Mouse (Mus musculus) limb, embryonic 10.5 days (tissue): ENCODE results near the gene Vasn. TPM values are rescaled to one million over a fixed set of nuclear protein-coding genes. Genes with fewer than 3 reads are reported as not detected.
"Not testable (repeated sequence)": the region's sequence is repeated elsewhere in the genome, so short reads cannot be mapped to it uniquely, and the experiment has no call there.

Experiments used
- DNase-seq: peaks from one replicate; pipeline ENCODE4 v3.0.0-alpha.2; 2017; ENCODE audit warnings: low spot score
- H3K27ac ChIP-seq: fragments of 300-500 bp; sonication (generic); 2 replicates; pipeline ENCODE4 v1.5.1; 2016; ENCODE audit warnings: mild to moderate bottlenecking
- H3K27me3 ChIP-seq: fragments of 300-500 bp; sonication (generic); 2 replicates; pipeline ENCODE4 v1.6.1; 2016; ENCODE audit warnings: low read depth, mild to moderate bottlenecking; ENCODE audit not compliant: poor library complexity, severe bottlenecking
- H3K36me3 ChIP-seq: fragments of 300-500 bp; sonication (generic); 2 replicates; pipeline ENCODE4 v1.6.1; 2016; ENCODE audit warnings: mild to moderate bottlenecking, moderate library complexity
- H3K4me1 ChIP-seq: fragments of 300-500 bp; sonication (generic); 2 replicates; pipeline ENCODE4 v1.6.1; 2016
- H3K4me3 ChIP-seq: fragments of 300-500 bp; sonication (generic); 2 replicates; pipeline ENCODE4 v1.5.1; 2016; ENCODE audit warnings: mild to moderate bottlenecking, moderate library complexity
- H3K9me3 ChIP-seq: fragments of 300-500 bp; sonication (generic); replicated peaks from 2 replicates; pipeline ENCODE4 v1.6.1; 2016; ENCODE audit warnings: mild to moderate bottlenecking
- WGBS: fragments of 180-500 bp; shearing (Covaris S2); methylation state at CpG from one replicate; pipeline ENCODE4 v1.1.7; 2016; 5-methylcytosine and 5-hydroxymethylcytosine counted together
- polyA plus RNA-seq: library from polyadenylated mRNA; unstranded; fragments of >200 nt; fragmentation: Nextera tagmentation; extraction: Ambion mirVana; gene quantifications from 2 replicates; pipeline ENCODE4 v1.2.1, GENCODE M21; 2016

Vasn gene
- polyA plus RNA-seq, 1 experiment from 2014 or later: 28.3 TPM

GRCm38 (mm10) chr16:4667190-4667808 lies 27.6 kb downstream of the Vasn start:
- H3K27me3 ChIP-seq: no peaks in the 10 kb centered on the region
- H3K4me1 ChIP-seq: peaks cover 9% of the 10 kb centered on the region
- WGBS: 33% methylated on average over 3 of the region's 3 CpGs
- peaks cover 75% of the 10 kb centered on the region for H3K36me3 ChIP-seq
- H3K27ac ChIP-seq: peak overlapping the region; percentile 86
- H3K4me3 ChIP-seq: no peak overlapping the region
- no peaks in the 10 kb centered on the region for H3K9me3 ChIP-seq
- peak; percentile 92 for DNase-seq

GRCm38 (mm10) chr16:4670317-4670716 lies 30.6 kb downstream of the Vasn start:
- Histone ChIP-seq H3K36me3 (peaks cover 82% of the 10 kb centered on the region), H3K9me3 (no peaks in the 10 kb centered on the region), H3K27ac (no peak overlapping the region), H3K4me1 (peaks cover 9% of the 10 kb centered on the region), H3K4me3 (no peak overlapping the region), H3K27me3 (no peaks in the 10 kb centered on the region)
- no peak for DNase-seq
- WGBS: 80% methylated on average over 5 of the region's 5 CpGs

GRCm38 (mm10) chr16:4674091-4674490 lies 34.4 kb downstream of the Vasn start:
- WGBS: 89% methylated on average over 4 of the region's 4 CpGs
- no peak overlapping the region for H3K27ac ChIP-seq
- no peaks in the 10 kb centered on the region for H3K9me3 ChIP-seq
- no peak for DNase-seq
- no peaks in the 10 kb centered on the region for H3K27me3 ChIP-seq
- peaks cover 14% of the 10 kb centered on the region for H3K4me1 ChIP-seq
- H3K4me3 ChIP-seq: no peak overlapping the region
- peaks cover 64% of the 10 kb centered on the region for H3K36me3 ChIP-seq

GRCm38 (mm10) chr16:4676836-4677235 lies 37.1 kb downstream of the Vasn start:
- Histone ChIP-seq H3K4me1 (peaks cover 21% of the 10 kb centered on the region), H3K9me3 (no peaks in the 10 kb centered on the region), H3K4me3 (no peak overlapping the region), H3K27ac (no peak overlapping the region), H3K36me3 (peaks cover 48% of the 10 kb centered on the region), H3K27me3 (no peaks in the 10 kb centered on the region)
- no peak for DNase-seq
- WGBS: 98% methylated on average over 5 of the region's 5 CpGs

GRCm38 (mm10) chr16:4678080-4678479 lies 38.3 kb downstream of the Vasn start:
- peak overlapping the region; percentile 62; the same call in 1 of the 2 replicates for H3K4me3 ChIP-seq
- no peak overlapping the region for H3K27ac ChIP-seq
- no peaks in the 10 kb centered on the region for H3K9me3 ChIP-seq
- H3K27me3 ChIP-seq: no peaks in the 10 kb centered on the region
- no peak for DNase-seq
- peaks cover 23% of the 10 kb centered on the region for H3K4me1 ChIP-seq
- WGBS: 83% methylated on average over 5 of the region's 5 CpGs
- peaks cover 37% of the 10 kb centered on the region for H3K36me3 ChIP-seq

GRCm38 (mm10) chr16:4679121-4680018 lies 39.6 kb downstream of the Vasn start, which contains the start of gene Coro7:
Coro7 (minus strand) TSS chr16:4679777.
- H3K27ac ChIP-seq: peak within 1 kb of the TSS; percentile 79
- peaks cover 30% of the 10 kb centered on the region for H3K4me1 ChIP-seq
- H3K9me3 ChIP-seq: no peaks in the 10 kb centered on the region
- H3K4me3 ChIP-seq: peak within 1 kb of the TSS; percentile 62
- peak; percentile 91 for DNase-seq
- WGBS: under 1% methylated on average over 47 of the region's 47 CpGs
- peaks cover 25% of the 10 kb centered on the region for H3K36me3 ChIP-seq
- no peaks in the 10 kb centered on the region for H3K27me3 ChIP-seq

- not testable (repeated sequence) for H3K27ac ChIP-seq, H3K9me3 ChIP-seq, DNase-seq, H3K36me3 ChIP-seq, H3K4me3 ChIP-seq, H3K27me3 ChIP-seq
- WGBS: 89% methylated on average over 3 of the region's 3 CpGs
- peaks cover 39% of the 10 kb centered on the region for H3K4me1 ChIP-seq
Observed at GRCm38 (mm10) chr16:4680922-4681455, 41.2 kb downstream of the Vasn start.

GRCm38 (mm10) chr16:4682628-4683179 lies 43.0 kb downstream of the Vasn start:
- Histone ChIP-seq H3K27me3 (no peaks in the 10 kb centered on the region), H3K4me3 (peak overlapping the region; percentile 97), H3K27ac (0 out of 2 replicates have a peak overlapping the region, but pooled peaks have one; percentile 90), H3K9me3 (no peaks in the 10 kb centered on the region), H3K4me1 (peaks cover 39% of the 10 kb centered on the region), H3K36me3 (peaks cover 11% of the 10 kb centered on the region)
- no peak for DNase-seq
- WGBS: 75% methylated on average over 4 of the region's 4 CpGs

- Histone ChIP-seq H3K27ac (peak overlapping the region; percentile 90), H3K27me3 (no peaks in the 10 kb centered on the region), H3K4me3 (peak overlapping the region; percentile 97), H3K36me3 (peaks cover 16% of the 10 kb centered on the region), H3K4me1 (peaks cover 34% of the 10 kb centered on the region), H3K9me3 (no peaks in the 10 kb centered on the region)
- no peak for DNase-seq
- 39% methylated on average over 9 of the region's 9 CpGs for WGBS
Observed at GRCm38 (mm10) chr16:4683193-4683580, 43.4 kb downstream of the Vasn start.

GRCm38 (mm10) chr16:4683581-4684456 lies 44.1 kb downstream of the Vasn start:
- peak overlapping the region; percentile 97 for H3K4me3 ChIP-seq
- H3K27ac ChIP-seq: peak overlapping the region; percentile 90
- peak; percentile 98 for DNase-seq
- H3K9me3 ChIP-seq: no peaks in the 10 kb centered on the region
- no peaks in the 10 kb centered on the region for H3K27me3 ChIP-seq
- H3K4me1 ChIP-seq: peaks cover 27% of the 10 kb centered on the region
- H3K36me3 ChIP-seq: peaks cover 20% of the 10 kb centered on the region
- WGBS: under 1% methylated on average over 54 of the region's 54 CpGs

- Histone ChIP-seq H3K36me3 (peaks cover 26% of the 10 kb centered on the region), H3K4me1 (peaks cover 22% of the 10 kb centered on the region), H3K4me3 (peak overlapping the region; percentile 97), H3K27me3 (no peaks in the 10 kb centered on the region), H3K9me3 (no peaks in the 10 kb centered on the region), H3K27ac (peak overlapping the region; percentile 90)
- under 1% methylated on average over 9 of the region's 9 CpGs for WGBS
- no peak for DNase-seq
Observed at GRCm38 (mm10) chr16:4684457-4684791, 44.7 kb downstream of the Vasn start.

GRCm38 (mm10) chr16:4689371-4689770 lies 49.6 kb downstream of the Vasn start:
- H3K27ac ChIP-seq, H3K4me3 ChIP-seq, H3K4me1 ChIP-seq, H3K27me3 ChIP-seq, DNase-seq, H3K9me3 ChIP-seq: not testable (repeated sequence)
- H3K36me3 ChIP-seq: peaks cover 74% of the 10 kb centered on the region
- 98% methylated on average over 4 of the region's 4 CpGs for WGBS
